Mouse (Mus musculus) small intestine, adult 2 months (tissue): ENCODE measurements around the gene Kctd8.

Experiments
- CTCF ChIP-seq: fragments of 200-500 bp; IDR thresholded peaks from 2 replicates; pipeline ENCODE4 v1.5.1; 2012; ENCODE audit warnings: low read depth, mild to moderate bottlenecking, control low read depth, inconsistent platforms, low read length, moderate library complexity, mixed read lengths; ENCODE audit not compliant: insufficient replicate concordance, insufficient read length; ENCODE audit errors: extremely low read depth
- POLR2A ChIP-seq: fragments of 200-500 bp; IDR thresholded peaks from 2 replicates; pipeline ENCODE4 v1.6.1; 2012; ENCODE audit warnings: low read depth, mild to moderate bottlenecking, control low read depth, inconsistent platforms, low read length, moderate library complexity

- TF ChIP-seq CTCF (no peak), POLR2A (no peak)
Measured at GRCm38 (mm10) chr5:69312611-69313010, 28.9 kb downstream of the Kctd8 start.
